ENCODE assay signal across 16 mouse cellular contexts in genomic region chr8:83418805-83419516, GRCm38 (mm10). TPM values are rescaled to one million over a fixed set of nuclear protein-coding genes. Genes with fewer than 3 reads are reported as not detected.
"Had no signal": no experiment of that assay in that cellular context is flagged by ENCODE, and none has a peak within 500 bp of the region (broad histone marks: within the 10 kb centered on the region; RNA-seq: fewer than 3 reads in every experiment).

No protein-coding gene starts in this region.

- H3K27ac ChIP-seq: hindbrain, postnatal 0 days; kidney, postnatal 0 days; limb, embryonic 10.5 days; midbrain, embryonic 10.5 days; neural tube, embryonic 12.5 days; stomach, postnatal 0 days had no signal

- H3K36me3 ChIP-seq: limb, embryonic 10.5 days; liver, embryonic 13.5 days; midbrain, embryonic 10.5 days; neural tube, embryonic 12.5 days had no signal

- H3K4me3 ChIP-seq: limb, embryonic 10.5 days; liver, embryonic 13.5 days; midbrain, embryonic 10.5 days; myocyte; neural tube, embryonic 12.5 days had no signal

- H3K9ac ChIP-seq: liver, embryonic 13.5 days; liver, postnatal 0 days; neural tube, embryonic 12.5 days had no signal

- ATAC-seq: hindbrain, postnatal 0 days; liver, postnatal 0 days had no signal

- H3K4me2 ChIP-seq: liver, embryonic 13.5 days; neural tube, embryonic 12.5 days had no signal

- H3K9me3 ChIP-seq: limb, embryonic 10.5 days; liver, embryonic 13.5 days; midbrain, embryonic 10.5 days; neural tube, embryonic 12.5 days had no signal

- DNase-seq: kidney, adult 11 months; kidney, adult 9 months; kidney, postnatal 36 days; liver, embryonic 13.5 days; liver, postnatal 0 days; midbrain, embryonic 14.5 days; thymus, postnatal 14 days had no signal

- H3K27me3 ChIP-seq: liver, embryonic 13.5 days; neural tube, embryonic 12.5 days had no signal

- H3K4me1 ChIP-seq: limb, embryonic 10.5 days; neural tube, embryonic 12.5 days had no signal

RNA-seq across cellular contexts. Expression of gene Clgn, which starts 29.3 kb away (rescaled TPM):
- total RNA-seq: megakaryocyte, adult 5-6 weeks; neutrophil, adult 5-6 weeks had no signal
- polyA plus RNA-seq: myocyte had no signal
